Mouse (Mus musculus) hindbrain, embryonic 10.5 days (tissue): ENCODE data around the gene Tbxa2r. TPM values are rescaled to one million over a fixed set of nuclear protein-coding genes. Genes with fewer than 3 reads are reported as not detected.

Experiments used
- DNase-seq: peaks from one replicate; pipeline ENCODE4 v3.0.0-alpha.2; 2017; ENCODE audit warnings: low spot score
- H3K27ac ChIP-seq: fragments of 300-500 bp; sonication (generic); 2 replicates; pipeline ENCODE4 v1.5.1; 2016; ENCODE audit warnings: mild to moderate bottlenecking, moderate library complexity
- H3K27me3 ChIP-seq: fragments of 300-500 bp; sonication (generic); 2 replicates; pipeline ENCODE4 v1.6.1; 2016; ENCODE audit warnings: mild to moderate bottlenecking; ENCODE audit not compliant: poor library complexity, insufficient read depth, severe bottlenecking
- H3K36me3 ChIP-seq: fragments of 300-500 bp; sonication (generic); 2 replicates; pipeline ENCODE4 v1.6.1; 2016; ENCODE audit warnings: mild to moderate bottlenecking, moderate library complexity
- H3K4me1 ChIP-seq: fragments of 300-500 bp; sonication (generic); replicated peaks from 2 replicates; pipeline ENCODE4 v1.6.1; 2016; ENCODE audit warnings: mild to moderate bottlenecking
- H3K4me3 ChIP-seq: fragments of 300-500 bp; sonication (generic); 2 replicates; pipeline ENCODE4 v1.5.1; 2016; ENCODE audit warnings: mild to moderate bottlenecking, moderate library complexity
- H3K9me3 ChIP-seq: fragments of 300-500 bp; sonication (generic); 2 replicates; pipeline ENCODE4 v1.6.1; 2016; ENCODE audit warnings: mild to moderate bottlenecking, moderate library complexity
- WGBS: fragments of 180-500 bp; shearing (Covaris S2); methylation state at CpG from one replicate; pipeline ENCODE4 v1.1.7; 2016; 5-methylcytosine and 5-hydroxymethylcytosine counted together
- polyA plus RNA-seq: library from polyadenylated mRNA; unstranded; fragments of >200 nt; fragmentation: Nextera tagmentation; extraction: Ambion mirVana; gene quantifications from 2 replicates; pipeline ENCODE4 v1.2.1, GENCODE M21; 2016

Tbxa2r gene
- polyA plus RNA-seq, 1 experiment from 2014 or later: 3.3 TPM

- H3K27ac ChIP-seq: peak overlapping the region; percentile 72
- WGBS: 9% methylated on average over 20 of the region's 20 CpGs
- peaks cover 49% of the 10 kb centered on the region for H3K4me1 ChIP-seq
- no peaks in the 10 kb centered on the region for H3K9me3 ChIP-seq
- H3K4me3 ChIP-seq: peak overlapping the region; percentile 38
- DNase-seq: no peak
- H3K27me3 ChIP-seq: peaks cover 9% of the 10 kb centered on the region; the same call in 1 of the 2 replicates
- H3K36me3 ChIP-seq: peaks cover 67% of the 10 kb centered on the region
Observed at GRCm38 (mm10) chr10:81317273-81317672, 11.3 kb upstream of the Tbxa2r start.

GRCm38 (mm10) chr10:81318589-81319329 lies 9.8 kb upstream of the Tbxa2r start:
- Histone ChIP-seq H3K27ac (peak overlapping the region; percentile 96), H3K9me3 (no peaks in the 10 kb centered on the region), H3K27me3 (peaks cover 9% of the 10 kb centered on the region; the same call in 1 of the 2 replicates), H3K4me3 (peak overlapping the region; percentile 80; the same call in 1 of the 2 replicates), H3K36me3 (peaks cover 67% of the 10 kb centered on the region), H3K4me1 (peaks cover 55% of the 10 kb centered on the region)
- 92% methylated on average over 13 of the region's 13 CpGs for WGBS
- no peak for DNase-seq

- Histone ChIP-seq H3K36me3 (peaks cover 67% of the 10 kb centered on the region), H3K27me3 (peaks cover 9% of the 10 kb centered on the region; the same call in 1 of the 2 replicates), H3K9me3 (no peaks in the 10 kb centered on the region), H3K4me1 (peaks cover 59% of the 10 kb centered on the region), H3K4me3 (peak overlapping the region; percentile 80), H3K27ac (peak overlapping the region; percentile 96)
- DNase-seq: no peak
- 39% methylated on average over 8 of the region's 8 CpGs for WGBS
Observed at GRCm38 (mm10) chr10:81319330-81319699, 9.2 kb upstream of the Tbxa2r start.

- Histone ChIP-seq H3K27ac (peak overlapping the region; percentile 96), H3K9me3 (no peaks in the 10 kb centered on the region), H3K36me3 (peaks cover 67% of the 10 kb centered on the region), H3K4me1 (peaks cover 59% of the 10 kb centered on the region), H3K27me3 (peaks cover 9% of the 10 kb centered on the region; the same call in 1 of the 2 replicates), H3K4me3 (peak overlapping the region; percentile 80)
- DNase-seq: peak; percentile 98
- WGBS: 2% methylated on average over 38 of the region's 38 CpGs
Observed at GRCm38 (mm10) chr10:81319741-81320549, 8.6 kb upstream of the Tbxa2r start.

GRCm38 (mm10) chr10:81320550-81321347 lies 7.8 kb upstream of the Tbxa2r start, which contains the start of gene Cactin:
Cactin (plus strand) TSS chr10:81321103.
- WGBS: under 1% methylated on average over 68 of the region's 68 CpGs
- H3K9me3 ChIP-seq: no peaks in the 10 kb centered on the region
- peaks cover 60% of the 10 kb centered on the region for H3K4me1 ChIP-seq
- peak; percentile 99 for DNase-seq
- H3K4me3 ChIP-seq: peak within 1 kb of the TSS; percentile 80
- peaks cover 67% of the 10 kb centered on the region for H3K36me3 ChIP-seq
- peak within 1 kb of the TSS; percentile 96 for H3K27ac ChIP-seq
- H3K27me3 ChIP-seq: peaks cover 9% of the 10 kb centered on the region; the same call in 1 of the 2 replicates

- H3K4me1 ChIP-seq: peaks cover 60% of the 10 kb centered on the region
- H3K36me3 ChIP-seq: peaks cover 67% of the 10 kb centered on the region
- no peak for DNase-seq
- peak overlapping the region; percentile 80 for H3K4me3 ChIP-seq
- peak overlapping the region; percentile 96 for H3K27ac ChIP-seq
- no peaks in the 10 kb centered on the region for H3K9me3 ChIP-seq
- 4% methylated on average over 20 of the region's 20 CpGs for WGBS
- H3K27me3 ChIP-seq: peaks cover 5% of the 10 kb centered on the region; the same call in 1 of the 2 replicates
Observed at GRCm38 (mm10) chr10:81321436-81321835, 7.1 kb upstream of the Tbxa2r start.

GRCm38 (mm10) chr10:81322444-81322843 lies 6.1 kb upstream of the Tbxa2r start:
- no peak for DNase-seq
- Histone ChIP-seq H3K27me3 (no peaks in the 10 kb centered on the region), H3K9me3 (no peaks in the 10 kb centered on the region), H3K4me1 (peaks cover 56% of the 10 kb centered on the region), H3K27ac (no peak overlapping the region), H3K4me3 (peak overlapping the region; percentile 80), H3K36me3 (peaks cover 67% of the 10 kb centered on the region)
- WGBS: 95% methylated on average over 27 of the region's 27 CpGs

GRCm38 (mm10) chr10:81323141-81323775 lies 5.3 kb upstream of the Tbxa2r start:
- Histone ChIP-seq H3K27ac (no peak overlapping the region), H3K9me3 (no peaks in the 10 kb centered on the region), H3K4me1 (peaks cover 58% of the 10 kb centered on the region), H3K36me3 (peaks cover 65% of the 10 kb centered on the region), H3K4me3 (no peak overlapping the region), H3K27me3 (no peaks in the 10 kb centered on the region)
- 96% methylated on average over 23 of the region's 23 CpGs for WGBS
- no peak for DNase-seq

GRCm38 (mm10) chr10:81323791-81324530 lies 4.6 kb upstream of the Tbxa2r start:
- 97% methylated on average over 18 of the region's 18 CpGs for WGBS
- Histone ChIP-seq H3K4me1 (peaks cover 58% of the 10 kb centered on the region), H3K27me3 (no peaks in the 10 kb centered on the region), H3K4me3 (no peak overlapping the region), H3K9me3 (no peaks in the 10 kb centered on the region), H3K27ac (no peak overlapping the region), H3K36me3 (peaks cover 65% of the 10 kb centered on the region)
- no peak for DNase-seq

- H3K27me3 ChIP-seq: no peaks in the 10 kb centered on the region
- H3K27ac ChIP-seq: no peak overlapping the region
- H3K4me3 ChIP-seq: no peak overlapping the region
- WGBS: 94% methylated on average over 21 of the region's 21 CpGs
- peaks cover 59% of the 10 kb centered on the region for H3K4me1 ChIP-seq
- no peak for DNase-seq
- H3K9me3 ChIP-seq: no peaks in the 10 kb centered on the region
- H3K36me3 ChIP-seq: peaks cover 68% of the 10 kb centered on the region
Observed at GRCm38 (mm10) chr10:81325176-81325575, 3.4 kb upstream of the Tbxa2r start.

GRCm38 (mm10) chr10:81325781-81326180 lies 2.8 kb upstream of the Tbxa2r start:
- peaks cover 68% of the 10 kb centered on the region for H3K36me3 ChIP-seq
- no peaks in the 10 kb centered on the region for H3K9me3 ChIP-seq
- DNase-seq: no peak
- H3K4me3 ChIP-seq: no peak overlapping the region
- peaks cover 3% of the 10 kb centered on the region; the same call in 1 of the 2 replicates for H3K27me3 ChIP-seq
- WGBS: 94% methylated on average over 18 of the region's 18 CpGs
- no peak overlapping the region for H3K27ac ChIP-seq
- H3K4me1 ChIP-seq: peaks cover 62% of the 10 kb centered on the region
